Mouse (Mus musculus) left cerebral cortex, postnatal 25 days (tissue): ENCODE measurements around the gene Vamp8. TPM values are rescaled to one million over a fixed set of nuclear protein-coding genes. Genes with fewer than 3 reads are reported as not detected.

ENCODE experiments used
- DNase-seq, 2 experiments: peaks; one replicate each; pipeline ENCODE4 v3.0.0; 2022; ENCODE audit warnings: low spot score in 2 of 2, mixed read lengths in 1 of 2
- intact Hi-C: fragments of 180-260 bp; cut with DNase I; formaldehyde crosslinking; loops from one replicate; pipeline ENCODE4 v1.15.1; 2025
- total RNA-seq, 2 experiments: library from RNA; stranded (reverse); gene quantifications; 2 replicates each; pipeline ENCODE4 v1.2.3; 2021

Gene Vamp8
- total RNA-seq = 10 to 100 TPM; 10.5 to 12.7 TPM

GRCm38 (mm10) chr6:72389941-72390771, at the start of gene Vamp8:
Gene Vamp8, minus strand, starts transcription at chr6:72390703.
- intact Hi-C loops = no loop called here
- peak in 1 of 2 experiments; percentile 38 for DNase-seq

- intact Hi-C loops = loop anchor here (1.0 to 2.0 kb wide), 2 partner anchors 73 to 95 kb away; no protein-coding TSS in a partner anchor
- DNase-seq = peak; percentile 97 to 99
Observed at GRCm38 (mm10) chr6:72439355-72440185, 49.1 kb upstream of the Vamp8 start, which contains the start of gene Mat2a. Gene Mat2a, minus strand, starts transcription at chr6:72439558.

GRCm38 (mm10) chr6:72438862-72439354, 48.4 kb upstream of the Vamp8 start:
- DNase-seq = peak; percentile 90 to 96
- intact Hi-C loops = loop anchor here (1.0 to 2.0 kb wide), 2 partner anchors 73 to 96 kb away; no protein-coding TSS in a partner anchor

- intact Hi-C loops = loop anchor here (2.0 kb wide), 1 partner anchor 97 kb away; no protein-coding TSS in a partner anchor
- peak in 1 of 2 experiments; percentile 23 for DNase-seq
Observed at GRCm38 (mm10) chr6:72438226-72438625, 47.7 kb upstream of the Vamp8 start.

- DNase-seq = peak in 1 of 2 experiments; percentile 31
- intact Hi-C loops = no loop called here
Observed at GRCm38 (mm10) chr6:72432153-72432552, 41.6 kb upstream of the Vamp8 start.

GRCm38 (mm10) chr6:72430989-72431921, 40.8 kb upstream of the Vamp8 start:
- peak in 1 of 2 experiments; percentile 66 for DNase-seq
- intact Hi-C loops = no loop called here

GRCm38 (mm10) chr6:72429061-72429842, 38.7 kb upstream of the Vamp8 start:
- intact Hi-C loops = loop anchor here (1.0 kb wide), 1 partner anchor 134 kb away; no protein-coding TSS in a partner anchor
- DNase-seq = no peak

GRCm38 (mm10) chr6:72428036-72428435, 37.5 kb upstream of the Vamp8 start:
- peak; percentile 79 to 83 for DNase-seq

GRCm38 (mm10) chr6:72425646-72426045, 35.1 kb upstream of the Vamp8 start:
- no peak for DNase-seq
- intact Hi-C loops = no loop called here

More at GRCm38 (mm10) chr6:72428036-72428435, 37.5 kb upstream of the Vamp8 start:
- intact Hi-C loops = loop anchor here (1.0 kb wide), 2 partner anchors 106 to 138 kb away; no protein-coding TSS in a partner anchor

- intact Hi-C loops = no loop called here
- no peak for DNase-seq
Observed at GRCm38 (mm10) chr6:72420901-72421300, 30.4 kb upstream of the Vamp8 start.

- intact Hi-C loops = no loop called here
- no peak for DNase-seq
Observed at GRCm38 (mm10) chr6:72419806-72420205, 29.3 kb upstream of the Vamp8 start.

- intact Hi-C loops = no loop called here
- DNase-seq = no peak
Observed at GRCm38 (mm10) chr6:72418279-72418678, 27.8 kb upstream of the Vamp8 start.

GRCm38 (mm10) chr6:72415964-72416772, 25.7 kb upstream of the Vamp8 start:
- intact Hi-C loops = no loop called here
- no peak for DNase-seq

GRCm38 (mm10) chr6:72415181-72415580, 24.7 kb upstream of the Vamp8 start:
- no peak for DNase-seq
- intact Hi-C loops = no loop called here

- intact Hi-C loops = no loop called here
- peak; percentile 91 to 96 for DNase-seq
Observed at GRCm38 (mm10) chr6:72414076-72414756, 23.7 kb upstream of the Vamp8 start, which contains the start of gene Ggcx. Gene Ggcx, plus strand, starts transcription at chr6:72414308.

GRCm38 (mm10) chr6:72410518-72410917, 20.0 kb upstream of the Vamp8 start:
- DNase-seq = no peak
- intact Hi-C loops = no loop called here

GRCm38 (mm10) chr6:72410003-72410402, 19.5 kb upstream of the Vamp8 start:
- intact Hi-C loops = no loop called here
- no peak for DNase-seq
